Mouse (Mus musculus): ENCODE measurements at regions not wholly inside any gene's neighbourhood (a gene's known extent, or its start where the extent isn't known, plus 50 kb on each side); places are given as distances from the start of the nearest gene placed in this dataset.

- no peak for ATAC-seq
- Histone ChIP-seq H3K27ac (ENCODE audit: low read depth) (no peak overlapping the region), H3K9ac (replicated peaks) (no peak overlapping the region), H3K4me3 (ENCODE audit: low read depth, low read length) (no peak overlapping the region), H3K4me1 (ENCODE audit: insufficient read depth) (no peaks in the 10 kb centered on the region), H3K9me3 (ENCODE audit: low read length) (no peaks in the 10 kb centered on the region), H3K36me3 (replicated peaks; ENCODE audit: insufficient read depth, low read length) (no peaks in the 10 kb centered on the region), H3K27me3 (ENCODE audit: insufficient read depth, low read length) (no peaks in the 10 kb centered on the region), H3K4me2 (ENCODE audit: low read depth, low read length) (no peak overlapping the region)
- DNase-seq: no peak
- 55% methylated on average over 10 of the region's 10 CpGs for WGBS (ENCODE audit: insufficient replicate concordance)
- TF ChIP-seq CTCF (IDR thresholded peaks at IDR 0.05; ENCODE audit: low read depth) (no peak), EP300 (IDR thresholded peaks at IDR 0.05; ENCODE audit: low read depth) (no peak)
Observed at GRCm38 (mm10) chr8:26526474-26527185, 407.3 kb downstream of the Gm45692 start.

- no peak for TF ChIP-seq EP300 (IDR thresholded peaks at IDR 0.05; ENCODE audit: low read depth)
- TF ChIP-seq CTCF (IDR thresholded peaks at IDR 0.05; ENCODE audit: low read depth): no peak
- no peaks in the 10 kb centered on the region for H3K36me3 ChIP-seq (replicated peaks; ENCODE audit: insufficient read depth, low read length)
- WGBS (ENCODE audit: insufficient replicate concordance): 66% methylated on average over 5 of the region's 5 CpGs
- H3K9ac ChIP-seq (replicated peaks): no peak overlapping the region
- no peak overlapping the region for H3K27ac ChIP-seq (ENCODE audit: low read depth)
- H3K4me2 ChIP-seq (ENCODE audit: low read depth, low read length): no peak overlapping the region
- no peaks in the 10 kb centered on the region for H3K27me3 ChIP-seq (ENCODE audit: insufficient read depth, low read length)
- DNase-seq (no peak), ATAC-seq (no peak)
- H3K9me3 ChIP-seq (ENCODE audit: low read length): no peaks in the 10 kb centered on the region
- no peaks in the 10 kb centered on the region for H3K4me1 ChIP-seq (ENCODE audit: insufficient read depth)
- no peak overlapping the region for H3K4me3 ChIP-seq (ENCODE audit: low read depth, low read length)
Observed at GRCm38 (mm10) chr8:26527186-26527580, 407.8 kb downstream of the Gm45692 start.

GRCm38 (mm10) chr8:26529921-26530320 lies 410.6 kb downstream of the Gm45692 start:
- H3K36me3 ChIP-seq (replicated peaks; ENCODE audit: insufficient read depth, low read length): no peaks in the 10 kb centered on the region
- H3K27me3 ChIP-seq (ENCODE audit: insufficient read depth, low read length): no peaks in the 10 kb centered on the region
- H3K4me2 ChIP-seq (ENCODE audit: low read depth, low read length): no peak overlapping the region
- DNase-seq: no peak
- H3K9me3 ChIP-seq (ENCODE audit: low read length): no peaks in the 10 kb centered on the region
- no peak for ATAC-seq
- H3K4me1 ChIP-seq (ENCODE audit: insufficient read depth): no peaks in the 10 kb centered on the region
- 61% methylated on average over 8 of the region's 8 CpGs for WGBS (ENCODE audit: insufficient replicate concordance)
- H3K27ac ChIP-seq (ENCODE audit: low read depth): no peak overlapping the region
- H3K9ac ChIP-seq (replicated peaks): no peak overlapping the region
- no peak for TF ChIP-seq CTCF (IDR thresholded peaks at IDR 0.05; ENCODE audit: low read depth)
- TF ChIP-seq EP300 (IDR thresholded peaks at IDR 0.05; ENCODE audit: low read depth): no peak
- no peak overlapping the region for H3K4me3 ChIP-seq (ENCODE audit: low read depth, low read length)

- TF ChIP-seq CTCF (IDR thresholded peaks at IDR 0.05; ENCODE audit: low read depth) (no peak), EP300 (IDR thresholded peaks at IDR 0.05; ENCODE audit: low read depth) (no peak)
Observed at GRCm38 (mm10) chr8:26533444-26534421, 414.4 kb downstream of the Gm45692 start.

GRCm38 (mm10) chr8:26535816-26536215 lies 416.5 kb downstream of the Gm45692 start:
- Histone ChIP-seq H3K4me2 (ENCODE audit: low read depth, low read length) (no peak overlapping the region), H3K9me3 (ENCODE audit: low read length) (no peaks in the 10 kb centered on the region), H3K4me3 (ENCODE audit: low read depth, low read length) (no peak overlapping the region), H3K36me3 (replicated peaks; ENCODE audit: insufficient read depth, low read length) (no peaks in the 10 kb centered on the region), H3K27me3 (ENCODE audit: insufficient read depth, low read length) (no peaks in the 10 kb centered on the region), H3K4me1 (ENCODE audit: insufficient read depth) (no peaks in the 10 kb centered on the region), H3K9ac (replicated peaks) (no peak overlapping the region), H3K27ac (ENCODE audit: low read depth) (no peak overlapping the region)
- no peak for ATAC-seq
- 48% methylated on average over 3 of the region's 3 CpGs for WGBS (ENCODE audit: insufficient replicate concordance)
- TF ChIP-seq EP300 (IDR thresholded peaks at IDR 0.05; ENCODE audit: low read depth): no peak
- TF ChIP-seq CTCF (IDR thresholded peaks at IDR 0.05; ENCODE audit: low read depth): no peak
- DNase-seq: no peak

More at GRCm38 (mm10) chr8:26533444-26534421, 414.4 kb downstream of the Gm45692 start:
- Histone ChIP-seq H3K4me3 (ENCODE audit: low read depth, low read length) (no peak overlapping the region), H3K9ac (replicated peaks) (no peak overlapping the region), H3K27me3 (ENCODE audit: insufficient read depth, low read length) (no peaks in the 10 kb centered on the region), H3K4me1 (ENCODE audit: insufficient read depth) (no peaks in the 10 kb centered on the region), H3K9me3 (ENCODE audit: low read length) (no peaks in the 10 kb centered on the region), H3K4me2 (ENCODE audit: low read depth, low read length) (no peak overlapping the region), H3K36me3 (replicated peaks; ENCODE audit: insufficient read depth, low read length) (no peaks in the 10 kb centered on the region), H3K27ac (ENCODE audit: low read depth) (no peak overlapping the region)
- ATAC-seq: no peak
- DNase-seq: no peak
- WGBS (ENCODE audit: insufficient replicate concordance): 68% methylated on average over 22 of the region's 22 CpGs

GRCm38 (mm10) chr8:26553691-26554090 lies 423.4 kb upstream of the Zfp703 start:
- TF ChIP-seq CTCF (IDR thresholded peaks at IDR 0.05; ENCODE audit: low read depth) (no peak), EP300 (IDR thresholded peaks at IDR 0.05; ENCODE audit: low read depth) (no peak)
- H3K27me3 ChIP-seq (ENCODE audit: insufficient read depth, low read length): no peaks in the 10 kb centered on the region
- DNase-seq (no peak), ATAC-seq (no peak)
- no peaks in the 10 kb centered on the region for H3K4me1 ChIP-seq (ENCODE audit: insufficient read depth)
- H3K4me3 ChIP-seq (ENCODE audit: low read depth, low read length): no peak overlapping the region
- H3K36me3 ChIP-seq (replicated peaks; ENCODE audit: insufficient read depth, low read length): no peaks in the 10 kb centered on the region
- 38% methylated on average over 5 of the region's 5 CpGs for WGBS (ENCODE audit: insufficient replicate concordance)
- no peaks in the 10 kb centered on the region for H3K9me3 ChIP-seq (ENCODE audit: low read length)
- no peak overlapping the region for H3K27ac ChIP-seq (ENCODE audit: low read depth)
- H3K4me2 ChIP-seq (ENCODE audit: low read depth, low read length): no peak overlapping the region
- no peak overlapping the region for H3K9ac ChIP-seq (replicated peaks)
